Mouse (Mus musculus): ENCODE data around the gene Uckl1. TPM values are rescaled to one million over a fixed set of nuclear protein-coding genes. Genes with fewer than 3 reads are reported as not detected.

Uckl1 gene
- polyA plus RNA-seq, 2 experiments: 41.2 to 130 TPM

- peaks cover 15% of the 10 kb centered on the region; the same call in 1 of the 2 replicates for H3K36me3 ChIP-seq (ENCODE audit: control insufficient read depth, insufficient read depth, low read length)
- no peaks in the 10 kb centered on the region for H3K27me3 ChIP-seq (ENCODE audit: control insufficient read depth, insufficient read depth, low read length)
- H3K4me2 ChIP-seq (replicated peaks; ENCODE audit: low read depth, low read length, severe bottlenecking): no peak overlapping the region
- peaks cover 10% of the 10 kb centered on the region for H3K4me1 ChIP-seq (ENCODE audit: control insufficient read depth, insufficient read depth, low read length)
- whole genome bisulfite sequencing: 85% methylated on average over 5 of the region's 5 CpGs
- no peak overlapping the region for H3K4me3 ChIP-seq (replicated peaks; ENCODE audit: low read length)
- no peak for TF ChIP-seq POLR2A (IDR thresholded peaks at IDR 0.05; ENCODE audit: borderline replicate concordance, extremely low read depth, insufficient read depth, insufficient read length)
- H3K9me3 ChIP-seq (ENCODE audit: control insufficient read depth, low read length): no peaks in the 10 kb centered on the region
- H3K9ac ChIP-seq (ENCODE audit: low read depth, low read length, severe bottlenecking): no peak overlapping the region
- ATAC-seq (ENCODE audit: low FRiP score, low read depth) (no peak), DNase-seq (ENCODE audit: low spot score) (no peak)
- H3K27ac ChIP-seq (replicated peaks; ENCODE audit: low read depth, low read length): no peak overlapping the region
Measured at GRCm38 (mm10) chr2:181525526-181525925, 59.2 kb downstream of the Uckl1 start.

GRCm38 (mm10) chr2:181522811-181523210 is 61.9 kb downstream of the Uckl1 start:
- Histone ChIP-seq H3K27ac (replicated peaks; ENCODE audit: low read depth, low read length) (no peak overlapping the region), H3K9ac (ENCODE audit: low read depth, low read length, severe bottlenecking) (no peak overlapping the region), H3K27me3 (ENCODE audit: control insufficient read depth, insufficient read depth, low read length) (no peaks in the 10 kb centered on the region), H3K4me3 (replicated peaks; ENCODE audit: low read length) (no peak overlapping the region), H3K4me1 (ENCODE audit: control insufficient read depth, insufficient read depth, low read length) (peaks cover 14% of the 10 kb centered on the region), H3K4me2 (replicated peaks; ENCODE audit: low read depth, low read length, severe bottlenecking) (no peak overlapping the region), H3K9me3 (ENCODE audit: control insufficient read depth, low read length) (no peaks in the 10 kb centered on the region), H3K36me3 (ENCODE audit: control insufficient read depth, insufficient read depth, low read length) (peaks cover 5% of the 10 kb centered on the region)
- ATAC-seq (ENCODE audit: low FRiP score, low read depth): no peak
- no peak for TF ChIP-seq POLR2A (IDR thresholded peaks at IDR 0.05; ENCODE audit: borderline replicate concordance, extremely low read depth, insufficient read depth, insufficient read length)
- 74% methylated on average over 5 of the region's 5 CpGs for WGBS
- DNase-seq (ENCODE audit: low spot score): no peak

- peak overlapping the region; percentile 94 for H3K4me3 ChIP-seq (replicated peaks; ENCODE audit: low read length)
- peak overlapping the region; percentile 94 for H3K9ac ChIP-seq (ENCODE audit: low read depth, low read length, severe bottlenecking)
- no peak overlapping the region for H3K27ac ChIP-seq (replicated peaks; ENCODE audit: low read depth, low read length)
- 44% methylated on average over 10 of the region's 10 CpGs for WGBS
- H3K36me3 ChIP-seq (ENCODE audit: control insufficient read depth, insufficient read depth, low read length): peaks cover 14% of the 10 kb centered on the region
- no peak for ATAC-seq (ENCODE audit: low FRiP score, low read depth)
- no peaks in the 10 kb centered on the region for H3K27me3 ChIP-seq (ENCODE audit: control insufficient read depth, insufficient read depth, low read length)
- peaks cover 14% of the 10 kb centered on the region for H3K4me1 ChIP-seq (ENCODE audit: control insufficient read depth, insufficient read depth, low read length)
- peak overlapping the region; percentile 56 for H3K4me2 ChIP-seq (replicated peaks; ENCODE audit: low read depth, low read length, severe bottlenecking)
- no peak for DNase-seq (ENCODE audit: low spot score)
- no peak for TF ChIP-seq POLR2A (IDR thresholded peaks at IDR 0.05; ENCODE audit: borderline replicate concordance, extremely low read depth, insufficient read depth, insufficient read length)
- no peaks in the 10 kb centered on the region for H3K9me3 ChIP-seq (ENCODE audit: control insufficient read depth, low read length)
Measured at GRCm38 (mm10) chr2:181521491-181521890, 63.2 kb downstream of the Uckl1 start.

- DNase-seq (ENCODE audit: low spot score): no peak
- H3K4me2 ChIP-seq (replicated peaks; ENCODE audit: low read depth, low read length, severe bottlenecking): peak overlapping the region; percentile 56
- no peaks in the 10 kb centered on the region for H3K27me3 ChIP-seq (ENCODE audit: control insufficient read depth, insufficient read depth, low read length)
- peak overlapping the region; percentile 94 for H3K4me3 ChIP-seq (replicated peaks; ENCODE audit: low read length)
- TF ChIP-seq POLR2A (IDR thresholded peaks at IDR 0.05; ENCODE audit: borderline replicate concordance, extremely low read depth, insufficient read depth, insufficient read length): no peak
- no peaks in the 10 kb centered on the region for H3K9me3 ChIP-seq (ENCODE audit: control insufficient read depth, low read length)
- peak overlapping the region; percentile 94 for H3K9ac ChIP-seq (ENCODE audit: low read depth, low read length, severe bottlenecking)
- peaks cover 20% of the 10 kb centered on the region for H3K36me3 ChIP-seq (ENCODE audit: control insufficient read depth, insufficient read depth, low read length)
- no peak for ATAC-seq (ENCODE audit: low FRiP score, low read depth)
- peak overlapping the region; percentile 95 for H3K27ac ChIP-seq (replicated peaks; ENCODE audit: low read depth, low read length)
- 1% methylated on average over 17 of the region's 17 CpGs for WGBS
- H3K4me1 ChIP-seq (ENCODE audit: control insufficient read depth, insufficient read depth, low read length): peaks cover 14% of the 10 kb centered on the region
Measured at GRCm38 (mm10) chr2:181520936-181521227, 63.8 kb downstream of the Uckl1 start.

- Histone ChIP-seq H3K36me3 (ENCODE audit: control insufficient read depth, insufficient read depth, low read length) (peaks cover 25% of the 10 kb centered on the region), H3K4me3 (replicated peaks; ENCODE audit: low read length) (peak within 1 kb of the TSS; percentile 94), H3K9ac (ENCODE audit: low read depth, low read length, severe bottlenecking) (peak within 1 kb of the TSS; percentile 94), H3K4me2 (replicated peaks; ENCODE audit: low read depth, low read length, severe bottlenecking) (peak within 1 kb of the TSS; percentile 56), H3K27ac (replicated peaks; ENCODE audit: low read depth, low read length) (peak within 1 kb of the TSS; percentile 95), H3K4me1 (ENCODE audit: control insufficient read depth, insufficient read depth, low read length) (peaks cover 14% of the 10 kb centered on the region), H3K9me3 (ENCODE audit: control insufficient read depth, low read length) (no peaks in the 10 kb centered on the region), H3K27me3 (ENCODE audit: control insufficient read depth, insufficient read depth, low read length) (no peaks in the 10 kb centered on the region)
- WGBS: under 1% methylated on average over 67 of the region's 74 CpGs
- peak; percentile 71; the same call in 1 of the 2 replicates for TF ChIP-seq POLR2A (IDR thresholded peaks at IDR 0.05; ENCODE audit: borderline replicate concordance, extremely low read depth, insufficient read depth, insufficient read length)
- peak; percentile 95 for ATAC-seq (ENCODE audit: low FRiP score, low read depth)
- DNase-seq (ENCODE audit: low spot score): peak; percentile 99
Measured at GRCm38 (mm10) chr2:181520118-181520935, 64.4 kb downstream of the Uckl1 start, which contains the start of gene Dnajc5. Gene Dnajc5 (plus strand): TSS chr2:181520485.

Measured in limb, embryonic 14.5 days (tissue).